Mouse (Mus musculus) T-cell, adult 66 days (primary cell): ENCODE results near the gene Mup21. TPM values are rescaled to one million over a fixed set of nuclear protein-coding genes. Genes with fewer than 3 reads are reported as not detected.

ENCODE experiments used
- total RNA-seq, 2 experiments: library from RNA; stranded (reverse); gene quantifications; 3 replicates in 1 of 2; 4 replicates in 1 of 2; pipeline ENCODE4 v1.2.4; 2023

The Mup21 gene
- total RNA-seq: not detected

GRCm38 (mm10) chr4:62150811-62151210, at the start of gene Mup21:
Gene Mup21 (minus strand): TSS chr4:62150863.

Other genes with a start within 250 kb of the Mup21 start
- not detected for gene Mup20, start 96.7 kb downstream of the Mup21 start, total RNA-seq
- not detected for gene Mup3, start 63.5 kb downstream of the Mup21 start, total RNA-seq
- gene Zfp37, start 80.2 kb upstream of the Mup21 start, total RNA-seq: not detected
- 1 to 10 TPM; 3.7 to 5.7 TPM for gene Slc31a2, start 111.7 kb upstream of the Mup21 start, total RNA-seq
- gene Fkbp15, start 209.7 kb upstream of the Mup21 start, total RNA-seq: 10 to 100 TPM; 71.2 to 80.5 TPM
- 1 to 10 TPM; 4.6 to 5.3 TPM for gene Slc31a1, start 209.9 kb upstream of the Mup21 start, total RNA-seq